Mouse (Mus musculus): ENCODE measurements at regions not wholly inside any gene's neighbourhood (a gene's known extent, or its start where the extent isn't known, plus 50 kb on each side); places are given as distances from the start of the nearest gene placed in this dataset.

- no peak for TF ChIP-seq CTCF (IDR thresholded peaks at IDR 0.05)
- TF ChIP-seq EP300 (IDR thresholded peaks at IDR 0.05) = no peak
Observed at GRCm38 (mm10) chr15:51286352-51286751, 2598.4 kb upstream of the Gm7489 start.

Measured in lung, postnatal 0 days (tissue).